Mouse (Mus musculus) neural tube, embryonic 11.5 days (tissue): ENCODE results near the gene Elk3. TPM values are rescaled to one million over a fixed set of nuclear protein-coding genes. Genes with fewer than 3 reads are reported as not detected.

Source experiments
- ATAC-seq: fragments of 200-750 bp; cut with Nextera tagmentation; 2 replicates; pipeline ENCODE4 v1.8.0; 2017; ENCODE audit warnings: moderate number of reproducible peaks, mild to moderate bottlenecking, moderate TSS enrichment, moderate library complexity; ENCODE audit not compliant: insufficient read depth, low FRiP score, low TSS enrichment
- DNase-seq: peaks from one replicate; pipeline ENCODE4 v3.0.0-alpha.2; 2015; ENCODE audit warnings: low spot score
- H3K27ac ChIP-seq: fragments of 300-500 bp; sonication (generic); 2 replicates; pipeline ENCODE4 v1.5.1; 2014; ENCODE audit warnings: low read depth, mild to moderate bottlenecking, low read length
- H3K27me3 ChIP-seq: fragments of 300-500 bp; sonication (generic); 2 replicates; pipeline ENCODE4 v1.6.1; 2014; ENCODE audit warnings: mild to moderate bottlenecking, low read length, mixed read lengths; ENCODE audit not compliant: control insufficient read depth, insufficient read depth
- H3K36me3 ChIP-seq: fragments of 300-500 bp; sonication (generic); 2 replicates; pipeline ENCODE4 v1.6.1; 2014; ENCODE audit warnings: mild to moderate bottlenecking, low read length, moderate library complexity, mixed read lengths; ENCODE audit not compliant: control insufficient read depth, insufficient read depth
- H3K4me1 ChIP-seq: fragments of 300-500 bp; sonication (generic); 2 replicates; pipeline ENCODE4 v1.6.1; 2014; ENCODE audit warnings: low read length, mixed read lengths; ENCODE audit not compliant: control insufficient read depth, insufficient read depth
- H3K4me2 ChIP-seq: fragments of 300-500 bp; sonication (generic); 2 replicates; pipeline ENCODE4 v1.6.1; 2014; ENCODE audit warnings: low read depth, mild to moderate bottlenecking, moderate library complexity
- H3K4me3 ChIP-seq: fragments of 300-500 bp; sonication (generic); 2 replicates; pipeline ENCODE4 v1.5.1; 2014; ENCODE audit warnings: low read depth, low read length
- H3K9ac ChIP-seq: fragments of 300-500 bp; sonication (generic); 2 replicates; pipeline ENCODE4 v1.6.1; 2014; ENCODE audit warnings: mild to moderate bottlenecking, low read length
- H3K9me3 ChIP-seq: fragments of 300-500 bp; sonication (generic); 2 replicates; pipeline ENCODE4 v1.6.1; 2016; ENCODE audit warnings: low read length; ENCODE audit not compliant: control insufficient read depth
- WGBS: fragments of 180-500 bp; shearing (Covaris S2); extraction: QIAGEN DNeasy Blood & Tissue Kit; methylation state at CpG from one replicate; pipeline ENCODE4 v1.1.7; 2014; 5-methylcytosine and 5-hydroxymethylcytosine counted together
- polyA plus RNA-seq: library from polyadenylated mRNA; unstranded; fragments of >200 nt; fragmentation: Nextera tagmentation; extraction: Ambion mirVana; gene quantifications from 2 replicates; pipeline ENCODE4 v1.2.1, GENCODE M21; 2014

Elk3 gene
- polyA plus RNA-seq, 1 experiment from 2014 or later = 21.9 TPM

GRCm38 (mm10) chr10:93282526-93282964 is 28.4 kb downstream of the Elk3 start:
- Histone ChIP-seq H3K36me3 (peaks cover 5% of the 10 kb centered on the region), H3K4me3 (no peak overlapping the region), H3K4me2 (no peak overlapping the region), H3K27ac (no peak overlapping the region), H3K27me3 (no peaks in the 10 kb centered on the region), H3K4me1 (no peaks in the 10 kb centered on the region), H3K9me3 (no peaks in the 10 kb centered on the region), H3K9ac (no peak overlapping the region)
- DNase-seq (no peak), ATAC-seq (no peak)
- WGBS = 64% methylated on average over 12 of the region's 12 CpGs

- H3K36me3 ChIP-seq = peaks cover 5% of the 10 kb centered on the region
- no peak overlapping the region for H3K27ac ChIP-seq
- no peaks in the 10 kb centered on the region for H3K27me3 ChIP-seq
- no peak for DNase-seq
- no peak overlapping the region for H3K9ac ChIP-seq
- H3K9me3 ChIP-seq = no peaks in the 10 kb centered on the region
- H3K4me1 ChIP-seq = 0 out of 2 replicates have a peak, but pooled peaks cover 3% of the 10 kb centered on the region
- ATAC-seq = no peak
- H3K4me2 ChIP-seq = no peak overlapping the region
- H3K4me3 ChIP-seq = no peak overlapping the region
- WGBS = 73% methylated on average over 7 of the region's 7 CpGs
Observed at GRCm38 (mm10) chr10:93281092-93281491, 29.8 kb downstream of the Elk3 start.

GRCm38 (mm10) chr10:93280586-93280985 is 30.3 kb downstream of the Elk3 start:
- no peak overlapping the region for H3K4me2 ChIP-seq
- no peak overlapping the region for H3K9ac ChIP-seq
- DNase-seq = no peak
- ATAC-seq = no peak
- H3K27ac ChIP-seq = no peak overlapping the region
- 85% methylated on average over 12 of the region's 12 CpGs for WGBS
- no peaks in the 10 kb centered on the region for H3K9me3 ChIP-seq
- no peak overlapping the region for H3K4me3 ChIP-seq
- 0 out of 2 replicates have a peak, but pooled peaks cover 3% of the 10 kb centered on the region for H3K4me1 ChIP-seq
- H3K27me3 ChIP-seq = no peaks in the 10 kb centered on the region
- peaks cover 5% of the 10 kb centered on the region for H3K36me3 ChIP-seq

- no peaks in the 10 kb centered on the region for H3K27me3 ChIP-seq
- H3K9me3 ChIP-seq = no peaks in the 10 kb centered on the region
- no peak for ATAC-seq
- H3K9ac ChIP-seq = no peak overlapping the region
- H3K4me1 ChIP-seq = peaks cover 7% of the 10 kb centered on the region; the same call in 1 of the 2 replicates
- no peak for DNase-seq
- no peak overlapping the region for H3K4me3 ChIP-seq
- no peak overlapping the region for H3K27ac ChIP-seq
- H3K4me2 ChIP-seq = no peak overlapping the region
- peaks cover 1% of the 10 kb centered on the region for H3K36me3 ChIP-seq
- 91% methylated on average over 9 of the region's 9 CpGs for WGBS
Observed at GRCm38 (mm10) chr10:93279062-93279461, 31.9 kb downstream of the Elk3 start.

- 84% methylated on average over 8 of the region's 8 CpGs for WGBS
- Histone ChIP-seq H3K9me3 (no peaks in the 10 kb centered on the region), H3K9ac (no peak overlapping the region), H3K36me3 (no peaks in the 10 kb centered on the region; the same call in 1 of the 2 replicates), H3K4me3 (no peak overlapping the region), H3K27me3 (no peaks in the 10 kb centered on the region), H3K27ac (no peak overlapping the region), H3K4me1 (peaks cover 7% of the 10 kb centered on the region; the same call in 1 of the 2 replicates), H3K4me2 (no peak overlapping the region)
- ATAC-seq (no peak), DNase-seq (no peak)
Observed at GRCm38 (mm10) chr10:93278361-93278760, 32.6 kb downstream of the Elk3 start.

- no peak overlapping the region for H3K9ac ChIP-seq
- H3K4me2 ChIP-seq = peak overlapping the region; percentile 41
- DNase-seq (no peak), ATAC-seq (no peak)
- no peaks in the 10 kb centered on the region for H3K27me3 ChIP-seq
- H3K36me3 ChIP-seq = no peaks in the 10 kb centered on the region; the same call in 1 of the 2 replicates
- H3K4me1 ChIP-seq = peaks cover 7% of the 10 kb centered on the region; the same call in 1 of the 2 replicates
- H3K4me3 ChIP-seq = no peak overlapping the region
- no peaks in the 10 kb centered on the region for H3K9me3 ChIP-seq
- WGBS = 63% methylated on average over 9 of the region's 9 CpGs
- H3K27ac ChIP-seq = no peak overlapping the region
Observed at GRCm38 (mm10) chr10:93276857-93277256, 34.1 kb downstream of the Elk3 start.

GRCm38 (mm10) chr10:93276349-93276763 is 34.6 kb downstream of the Elk3 start:
- H3K4me2 ChIP-seq = peak overlapping the region; percentile 41
- ATAC-seq (peak; percentile 51; the same call in 1 of the 2 replicates), DNase-seq (peak; percentile 66)
- peak overlapping the region; percentile 3; the same call in 1 of the 2 replicates for H3K9ac ChIP-seq
- H3K4me3 ChIP-seq = peak overlapping the region; percentile 13; the same call in 1 of the 2 replicates
- peaks cover 7% of the 10 kb centered on the region; the same call in 1 of the 2 replicates for H3K4me1 ChIP-seq
- H3K36me3 ChIP-seq = no peaks in the 10 kb centered on the region; the same call in 1 of the 2 replicates
- WGBS = 7% methylated on average over 16 of the region's 16 CpGs
- no peaks in the 10 kb centered on the region for H3K27me3 ChIP-seq
- no peak overlapping the region for H3K27ac ChIP-seq
- no peaks in the 10 kb centered on the region for H3K9me3 ChIP-seq

- no peaks in the 10 kb centered on the region for H3K9me3 ChIP-seq
- H3K27me3 ChIP-seq = no peaks in the 10 kb centered on the region
- ATAC-seq = peak; percentile 71
- peak overlapping the region; percentile 41 for H3K4me2 ChIP-seq
- DNase-seq = no peak
- H3K4me1 ChIP-seq = peaks cover 7% of the 10 kb centered on the region; the same call in 1 of the 2 replicates
- H3K36me3 ChIP-seq = no peaks in the 10 kb centered on the region; the same call in 1 of the 2 replicates
- H3K9ac ChIP-seq = no peak overlapping the region
- 0 out of 2 replicates have a peak overlapping the region, but pooled peaks have one; percentile 34 for H3K27ac ChIP-seq
- 45% methylated on average over 25 of the region's 25 CpGs for WGBS
- no peak overlapping the region; the same call in 1 of the 2 replicates for H3K4me3 ChIP-seq
Observed at GRCm38 (mm10) chr10:93275212-93276136, 35.5 kb downstream of the Elk3 start.
